Mouse (Mus musculus) limb, embryonic 10.5 days (tissue): ENCODE measurements around the gene Hand2. TPM values are rescaled to one million over a fixed set of nuclear protein-coding genes. Genes with fewer than 3 reads are reported as not detected.

Experiments
- DNase-seq: peaks from one replicate; pipeline ENCODE4 v3.0.0-alpha.2; 2017; ENCODE audit warnings: low spot score
- H3K27ac ChIP-seq: fragments of 300-500 bp; sonication (generic); 2 replicates; pipeline ENCODE4 v1.5.1; 2016; ENCODE audit warnings: mild to moderate bottlenecking
- H3K27me3 ChIP-seq: fragments of 300-500 bp; sonication (generic); 2 replicates; pipeline ENCODE4 v1.6.1; 2016; ENCODE audit warnings: low read depth, mild to moderate bottlenecking; ENCODE audit not compliant: poor library complexity, severe bottlenecking
- H3K36me3 ChIP-seq: fragments of 300-500 bp; sonication (generic); 2 replicates; pipeline ENCODE4 v1.6.1; 2016; ENCODE audit warnings: mild to moderate bottlenecking, moderate library complexity
- H3K4me1 ChIP-seq: fragments of 300-500 bp; sonication (generic); 2 replicates; pipeline ENCODE4 v1.6.1; 2016
- H3K4me3 ChIP-seq: fragments of 300-500 bp; sonication (generic); 2 replicates; pipeline ENCODE4 v1.5.1; 2016; ENCODE audit warnings: mild to moderate bottlenecking, moderate library complexity
- H3K9me3 ChIP-seq: fragments of 300-500 bp; sonication (generic); replicated peaks from 2 replicates; pipeline ENCODE4 v1.6.1; 2016; ENCODE audit warnings: mild to moderate bottlenecking
- WGBS: fragments of 180-500 bp; shearing (Covaris S2); methylation state at CpG from one replicate; pipeline ENCODE4 v1.1.7; 2016; 5-methylcytosine and 5-hydroxymethylcytosine counted together
- polyA plus RNA-seq: library from polyadenylated mRNA; unstranded; fragments of >200 nt; fragmentation: Nextera tagmentation; extraction: Ambion mirVana; gene quantifications from 2 replicates; pipeline ENCODE4 v1.2.1, GENCODE M21; 2016

The Hand2 gene
- polyA plus RNA-seq, 1 experiment from 2014 or later: 9.8 TPM

DNA sequence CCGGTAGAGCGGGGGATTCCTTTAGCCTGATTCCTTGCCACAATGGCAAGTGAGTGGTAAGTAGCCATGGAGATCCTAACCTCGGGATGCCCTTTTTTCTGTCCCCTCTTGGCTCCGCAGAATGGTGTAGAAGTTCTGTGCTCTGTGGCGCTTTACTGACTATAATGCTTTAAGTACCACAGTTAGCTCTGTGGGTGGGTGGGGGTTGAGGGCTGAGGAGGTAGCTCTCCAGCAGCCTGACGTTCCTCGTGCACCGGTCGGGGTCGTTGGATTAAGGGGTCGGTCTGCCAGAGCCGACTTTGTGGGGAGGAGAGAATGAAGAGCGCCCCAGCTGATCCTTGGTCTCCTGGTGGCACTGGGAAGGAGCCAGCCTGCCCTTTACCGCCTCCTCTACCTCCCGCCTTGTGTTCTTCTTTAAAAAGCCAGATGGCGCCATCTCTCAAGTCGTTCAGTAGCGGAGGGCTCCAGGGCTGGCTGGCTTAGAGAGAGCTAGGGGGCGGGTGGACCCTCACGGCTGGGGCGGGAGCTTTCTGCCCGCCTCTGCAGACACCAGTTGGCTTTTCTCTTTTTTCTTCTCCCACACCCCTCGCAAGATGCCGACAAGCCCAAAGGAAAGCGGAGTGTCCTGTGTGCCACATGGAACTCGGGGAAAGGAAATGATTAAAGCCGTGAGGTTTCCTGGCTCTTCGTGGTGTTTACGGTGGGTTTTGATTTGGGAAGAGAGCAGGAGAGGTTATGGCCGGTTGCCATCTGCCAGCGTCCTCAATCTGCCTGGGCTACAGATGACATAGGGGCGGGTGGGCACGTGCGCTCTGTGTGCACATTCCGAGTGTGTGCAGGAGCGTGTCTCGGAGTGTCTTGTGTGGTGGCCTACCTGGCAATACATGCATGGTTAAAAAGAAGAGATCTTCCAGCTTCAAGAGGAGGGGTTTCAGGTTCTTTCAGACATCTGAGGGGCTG is 32.8 kb downstream of the Hand2 start:
- 1% methylated on average over 37 of the region's 37 CpGs for WGBS
- Histone ChIP-seq H3K9me3 (no peaks in the 10 kb centered on the region), H3K27me3 (peaks cover 62% of the 10 kb centered on the region), H3K4me1 (peaks cover 48% of the 10 kb centered on the region), H3K27ac (peak overlapping the region; percentile 80), H3K4me3 (peak overlapping the region; percentile 52), H3K36me3 (no peaks in the 10 kb centered on the region)
- peak; percentile 82 for DNase-seq

DNA sequence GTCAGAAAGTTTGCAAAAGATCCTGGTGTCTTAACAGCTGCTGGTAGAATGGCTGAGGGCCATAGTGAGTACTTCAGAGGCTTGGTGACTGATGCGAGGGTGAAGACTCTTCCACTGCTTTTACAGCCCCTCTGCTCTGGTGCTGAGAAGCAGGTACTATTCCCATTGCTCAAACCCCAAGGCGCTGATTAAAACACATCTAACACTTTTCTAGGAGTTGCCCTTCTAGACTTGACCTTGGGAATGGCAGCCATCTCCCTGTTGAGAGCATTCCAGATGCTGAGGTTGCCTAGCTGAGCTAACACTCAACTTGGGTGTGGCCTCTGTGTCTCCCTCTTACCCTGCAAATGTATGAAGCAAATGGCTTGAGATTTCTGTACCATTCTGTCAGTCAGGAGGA is 34.1 kb downstream of the Hand2 start:
- H3K4me3 ChIP-seq: no peak overlapping the region
- 66% methylated on average over 2 of the region's 2 CpGs for WGBS

DNA sequence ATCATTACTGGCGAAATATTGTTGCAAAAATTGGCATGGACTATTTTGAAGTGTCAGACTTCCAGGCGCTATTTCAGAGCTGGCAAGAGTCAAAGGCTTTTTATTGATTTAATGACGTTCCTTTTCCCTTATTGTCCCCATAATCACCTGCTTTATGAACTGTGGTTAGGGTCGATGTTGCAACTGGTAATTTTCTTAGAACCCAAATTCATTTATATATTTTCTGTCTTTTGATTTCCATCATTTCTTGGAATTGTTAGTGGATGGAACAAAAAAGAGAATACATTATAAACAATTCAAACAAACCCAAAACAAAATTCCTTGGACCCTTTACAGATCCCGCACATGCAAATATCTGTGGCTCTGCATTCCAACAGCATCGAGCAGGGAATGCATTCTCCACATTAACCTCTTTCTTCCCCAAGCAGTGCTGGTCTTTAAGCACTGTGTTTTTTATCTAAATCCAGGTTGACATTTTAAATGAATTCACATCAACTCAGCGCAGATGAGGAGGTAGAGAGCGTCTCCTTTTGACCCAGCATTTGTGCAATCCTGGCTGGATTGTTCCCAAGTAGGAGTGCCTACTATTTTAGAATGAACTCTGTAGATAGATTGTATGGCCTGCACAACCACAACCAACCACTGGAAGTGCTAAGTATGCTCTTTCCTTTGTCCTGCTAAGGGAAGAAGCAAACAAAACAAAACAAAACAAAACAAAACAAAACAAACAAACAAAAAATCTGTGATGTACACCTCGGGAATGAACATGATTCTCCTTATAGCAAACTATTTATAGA is 35.9 kb downstream of the Hand2 start:
- Histone ChIP-seq H3K36me3 (no peaks in the 10 kb centered on the region), H3K9me3 (no peaks in the 10 kb centered on the region), H3K27ac (no peak overlapping the region), H3K4me3 (no peak overlapping the region), H3K27me3 (peaks cover 33% of the 10 kb centered on the region), H3K4me1 (peaks cover 42% of the 10 kb centered on the region)
- DNase-seq: no peak
- WGBS: 65% methylated on average over 9 of the region's 9 CpGs

More for the DNA sequence above, 34.1 kb downstream of the Hand2 start:
- Histone ChIP-seq H3K9me3 (no peaks in the 10 kb centered on the region), H3K27me3 (peaks cover 51% of the 10 kb centered on the region), H3K27ac (no peak overlapping the region), H3K4me1 (peaks cover 36% of the 10 kb centered on the region), H3K36me3 (no peaks in the 10 kb centered on the region)
- DNase-seq: no peak

DNA sequence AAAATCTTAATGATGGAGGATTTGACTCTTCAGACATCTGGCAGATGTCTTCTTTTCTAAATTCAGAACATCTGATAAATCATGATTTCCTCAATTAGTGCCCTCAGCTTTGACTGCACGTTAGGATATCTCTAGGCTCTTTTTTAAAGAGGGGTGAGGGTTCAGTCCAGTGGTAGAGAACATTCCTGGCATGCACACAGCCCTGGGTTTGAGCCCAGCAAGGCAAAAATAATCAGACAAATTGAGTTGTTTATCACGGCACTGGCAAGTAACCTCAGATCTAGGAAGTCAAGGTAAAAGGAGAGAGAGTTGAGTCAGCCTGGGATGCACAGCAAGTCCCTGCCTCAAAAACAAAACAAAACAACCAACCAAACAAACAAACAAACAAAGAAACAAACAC is 39.7 kb downstream of the Hand2 start:
- 0 out of 2 replicates have a peak, but pooled peaks cover 2% of the 10 kb centered on the region for H3K27me3 ChIP-seq
- no peak overlapping the region for H3K27ac ChIP-seq
- H3K4me1 ChIP-seq: peaks cover 22% of the 10 kb centered on the region
- H3K36me3 ChIP-seq: no peaks in the 10 kb centered on the region
- H3K4me3 ChIP-seq: no peak overlapping the region
- DNase-seq: no peak
- no peaks in the 10 kb centered on the region for H3K9me3 ChIP-seq
- 41% methylated on average over 2 of the region's 2 CpGs for WGBS

DNA sequence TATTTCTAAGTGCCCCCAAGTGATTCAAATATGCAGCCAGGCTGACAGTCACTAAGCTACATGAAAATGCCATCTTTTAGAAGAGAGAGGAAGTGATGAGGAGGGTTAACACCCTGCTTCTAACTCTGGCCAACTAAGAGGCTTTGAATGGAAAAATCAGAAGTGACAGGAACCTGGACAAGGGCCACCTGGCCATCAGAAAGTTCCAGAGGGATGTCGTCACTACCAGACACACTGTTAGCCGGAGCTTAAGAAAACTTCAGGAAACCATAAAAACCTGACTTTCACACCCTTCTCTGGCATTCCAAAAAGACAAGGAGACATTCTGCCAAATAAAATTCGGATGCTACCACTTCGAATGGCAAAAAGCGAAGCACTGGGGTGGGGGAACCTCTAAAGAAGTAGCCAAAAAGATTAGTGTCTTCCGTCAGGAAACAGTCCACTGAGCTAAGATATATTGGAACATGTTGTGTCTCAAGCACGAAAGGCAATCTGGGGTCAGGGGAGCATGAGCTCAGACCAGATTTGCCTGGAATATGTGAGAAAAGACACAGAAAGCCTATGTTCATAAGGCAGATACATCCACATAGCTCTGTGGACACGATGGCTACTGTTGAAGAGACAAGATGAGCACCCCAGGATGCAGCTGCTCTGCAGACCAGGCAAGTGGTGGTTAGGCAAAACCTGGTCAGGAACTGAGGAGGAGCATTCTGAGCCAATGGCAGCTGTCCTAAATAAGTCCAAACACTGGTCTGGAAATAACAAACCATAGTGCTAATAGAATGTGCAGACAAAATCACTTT is 40.4 kb downstream of the Hand2 start:
- no peak for DNase-seq
- peaks cover 15% of the 10 kb centered on the region for H3K4me1 ChIP-seq
- H3K36me3 ChIP-seq: no peaks in the 10 kb centered on the region
- H3K27me3 ChIP-seq: no peaks in the 10 kb centered on the region
- H3K9me3 ChIP-seq: no peaks in the 10 kb centered on the region
- H3K4me3 ChIP-seq: no peak overlapping the region
- WGBS: 60% methylated on average over 8 of the region's 8 CpGs
- no peak overlapping the region for H3K27ac ChIP-seq

DNA sequence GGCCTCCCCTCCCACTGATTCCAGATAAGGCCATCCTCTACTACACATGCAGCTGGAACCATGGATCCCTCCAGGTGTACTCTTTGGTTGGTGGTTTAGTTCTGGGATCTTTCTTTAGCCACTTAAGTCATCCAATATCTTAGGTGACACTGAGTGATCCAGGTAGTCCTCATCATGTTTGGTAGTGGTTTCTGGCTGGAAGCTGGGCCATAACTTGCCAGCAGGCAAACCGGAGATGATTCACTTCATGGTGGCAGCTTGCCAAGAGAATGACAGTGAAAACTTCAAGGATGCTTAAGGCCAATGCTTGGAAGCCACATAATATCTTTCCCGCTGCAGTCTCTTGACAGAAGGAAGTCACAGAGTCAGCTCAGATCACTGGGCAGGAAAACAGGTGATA is 42.1 kb downstream of the Hand2 start:
- DNase-seq: no peak
- Histone ChIP-seq H3K27me3 (no peaks in the 10 kb centered on the region), H3K36me3 (no peaks in the 10 kb centered on the region), H3K4me3 (no peak overlapping the region), H3K9me3 (no peaks in the 10 kb centered on the region), H3K27ac (no peak overlapping the region), H3K4me1 (peaks cover 12% of the 10 kb centered on the region)
- WGBS: 91% methylated on average over 2 of the region's 2 CpGs

DNA sequence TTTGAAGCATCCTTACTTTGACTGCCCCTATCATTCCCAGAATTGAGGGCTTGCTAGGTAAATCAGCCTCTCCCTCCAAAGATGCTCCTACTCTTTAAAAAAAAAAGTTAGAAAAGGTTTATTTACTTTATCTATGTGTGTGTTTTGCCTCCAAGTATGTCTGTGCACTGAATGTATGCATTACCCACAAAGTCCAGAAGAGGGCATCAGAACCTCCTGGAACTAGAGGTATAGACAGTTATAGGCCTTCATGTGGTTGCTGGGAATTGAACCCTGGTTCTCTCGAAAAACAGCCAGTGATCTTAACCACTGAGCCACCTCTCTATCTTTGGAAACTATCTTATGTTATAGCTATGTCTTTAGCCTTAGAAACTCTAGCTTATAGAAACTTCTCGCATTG is 53.3 kb downstream of the Hand2 start:
- H3K4me1 ChIP-seq: no peaks in the 10 kb centered on the region
- H3K4me3 ChIP-seq: no peak overlapping the region
- no peaks in the 10 kb centered on the region for H3K9me3 ChIP-seq
- 93% methylated on average over 2 of the region's 2 CpGs for WGBS
- H3K27ac ChIP-seq: no peak overlapping the region
- H3K36me3 ChIP-seq: no peaks in the 10 kb centered on the region
- no peaks in the 10 kb centered on the region for H3K27me3 ChIP-seq
- no peak for DNase-seq

Other genes with a start within 250 kb of the Hand2 start
- not detected in 2 replicates for gene Scrg1, start 134.9 kb downstream of the Hand2 start, polyA plus RNA-seq
- gene Sap30, start 166.9 kb downstream of the Hand2 start, polyA plus RNA-seq: 76.5 and 82.9 TPM in 2 replicates
- gene Hmgb2, start 190.9 kb downstream of the Hand2 start, polyA plus RNA-seq: 497 and 548 TPM in 2 replicates